Mouse (Mus musculus): ENCODE data around the gene Gm8020.

The Gm8020 gene

DNA sequence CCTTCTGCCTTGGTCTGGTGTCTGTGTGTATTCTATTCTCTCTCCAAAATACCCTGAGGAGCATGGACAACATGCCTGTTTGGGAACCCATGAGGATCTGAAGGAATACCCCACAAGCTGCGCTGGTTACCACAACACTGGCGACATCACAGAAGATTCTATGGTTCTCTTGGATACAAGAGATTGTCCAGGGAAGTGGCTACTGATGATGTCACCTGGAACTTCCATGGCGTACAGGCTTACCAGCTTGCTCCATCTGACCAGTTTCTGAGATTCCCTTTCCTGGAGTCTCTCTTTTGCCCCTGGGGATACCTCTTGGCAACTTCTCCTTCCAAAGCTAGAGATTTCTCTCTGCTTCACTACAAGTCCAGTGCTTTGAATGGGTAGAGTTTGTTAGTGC is at the start of gene Gm8020:
Gm8020 (minus strand) TSS at position 101 of the 400 bp plus-strand sequence.
- WGBS = 95% methylated on average over 2 of the region's 3 CpGs

- 14% methylated on average over 28 of the region's 31 CpGs for WGBS
Observed at GRCm38 (mm10) chr14:42543170-42543701, 41.1 kb upstream of the Gm8020 start.

GRCm38 (mm10) chr14:42542316-42543169 is 40.4 kb upstream of the Gm8020 start:
- 24% methylated on average over 23 of the region's 29 CpGs for WGBS

DNA sequence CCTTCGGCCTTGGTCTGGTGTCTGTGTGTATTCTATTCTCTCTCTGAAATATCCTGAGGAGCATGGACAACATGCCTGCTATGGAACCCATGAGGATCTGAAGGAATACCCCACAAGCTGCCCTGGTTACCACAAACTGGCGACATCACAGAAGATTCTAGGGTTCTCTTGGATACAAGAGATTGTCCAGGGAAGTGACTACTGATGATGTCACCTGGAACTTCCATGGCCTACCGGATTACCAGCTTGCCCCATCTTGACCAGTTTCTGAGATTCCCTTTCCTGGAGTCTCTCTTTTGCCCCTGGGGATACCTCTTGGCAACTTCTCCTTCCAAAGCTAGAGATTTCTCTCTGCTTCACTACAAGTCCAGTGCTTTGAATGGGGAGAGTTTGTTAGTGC is 22.0 kb upstream of the Gm8020 start, which contains the start of gene Gm8024:
Gm8024 (minus strand) TSS at position 101 of the 400 bp plus-strand sequence.
- 94% methylated on average over 1 of the region's 3 CpGs for WGBS

- 52% methylated on average over 2 of the region's 2 CpGs for WGBS
Observed at GRCm38 (mm10) chr14:42463581-42463980, 38.6 kb downstream of the Gm8020 start, which contains the start of gene Gm8011. Gene Gm8011 (plus strand): TSS chr14:42463881.
